Mouse (Mus musculus) central nervous system, embryonic 14 days (tissue): ENCODE measurements around the gene Gm21874. TPM values are rescaled to one million over a fixed set of nuclear protein-coding genes. Genes with fewer than 3 reads are reported as not detected.

ENCODE experiments used
- polyA plus RNA-seq: library from polyadenylated mRNA; depleted of rRNA; stranded (reverse); fragments of >200 nt; gene quantifications from 2 replicates; pipeline ENCODE4 v1.2.3, GENCODE M21; 2012; rRNA removed

The Gm21874 gene
- polyA plus RNA-seq = not detected in 2 replicates

DNA sequence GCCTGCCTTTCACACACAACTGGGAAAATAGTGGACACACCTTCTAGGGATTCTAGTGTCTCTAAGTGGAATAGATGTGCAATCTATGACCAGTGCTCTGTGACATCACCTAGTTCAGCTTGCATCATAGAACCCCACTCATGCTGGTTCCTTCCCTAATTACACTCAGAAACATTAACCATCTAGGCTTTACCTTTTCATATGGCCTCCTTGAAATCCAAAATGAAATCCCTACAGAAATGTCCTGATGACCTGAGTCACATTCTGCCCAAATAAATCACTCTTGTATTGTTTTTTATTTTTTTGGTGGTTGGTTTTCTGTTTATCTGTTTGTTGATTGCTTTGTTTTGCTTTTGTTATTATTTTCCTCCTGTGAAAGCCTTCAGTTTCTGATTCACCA, at the start of gene Gm21874:
Gm21874 (minus strand) TSS at position 101 of the 400 bp plus-strand sequence.

Other genes with a start within 250 kb of the Gm21874 start
- gene Gm21721, start 214.0 kb downstream of the Gm21874 start, polyA plus RNA-seq = not detected in 2 replicates
- gene Gm21812, start 69.0 kb downstream of the Gm21874 start, polyA plus RNA-seq = not detected in 2 replicates